8 mouse cellular contexts compared by ENCODE assay signal in genomic region chr7:139584221-139585175, GRCm38 (mm10). TPM values are rescaled to one million over a fixed set of nuclear protein-coding genes. Genes with fewer than 3 reads are reported as not detected.
DNase-seq lines count a peak whose midpoint lies in the region; ATAC-seq and TF ChIP-seq lines count a peak whose summit lies in the region.
"Had no signal": no experiment of that assay in that cellular context is flagged by ENCODE, and none has a peak within 500 bp of the region (broad histone marks: within the 10 kb centered on the region; RNA-seq: fewer than 3 reads in every experiment).

No protein-coding gene starts in this region.

- H3K4me2 ChIP-seq in liver, embryonic 11.5 days: no peak overlapping the region
- no peak overlapping the region for H3K4me2 ChIP-seq in liver, postnatal 0 days (ENCODE audit: low read depth, low read length)
- H3K4me2 ChIP-seq in embryonic facial prominence, embryonic 14.5 days (ENCODE audit: low read depth, low read length): peak overlapping the region; percentile 18; the same call in 1 of the 2 replicates
- H3K4me2 ChIP-seq in intestine, embryonic 16.5 days (ENCODE audit: low read depth, low read length): 0 out of 2 replicates have a peak overlapping the region, but pooled peaks have one; percentile 11

- peaks cover 99% of the 10 kb centered on the region for H3K27me3 ChIP-seq in liver, embryonic 11.5 days (replicated peaks; ENCODE audit: control insufficient read depth, insufficient read depth, low read length)
- peaks cover 90% of the 10 kb centered on the region for H3K27me3 ChIP-seq in liver, postnatal 0 days (ENCODE audit: insufficient read depth, low read length)
- H3K27me3 ChIP-seq in embryonic facial prominence, embryonic 14.5 days (replicated peaks; ENCODE audit: control insufficient read depth, insufficient read depth, low read length): peaks cover 100% of the 10 kb centered on the region
- peaks cover 83% of the 10 kb centered on the region for H3K27me3 ChIP-seq in intestine, embryonic 16.5 days (replicated peaks; ENCODE audit: control insufficient read depth, insufficient read depth, low read length)

- no peak for ATAC-seq in liver, embryonic 11.5 days (replicated peaks; ENCODE audit: low FRiP score)
- ATAC-seq in liver, postnatal 0 days: no peak
- no peak; the same call in 1 of the 2 replicates for ATAC-seq in embryonic facial prominence, embryonic 14.5 days (ENCODE audit: low read depth)
- ATAC-seq in intestine, embryonic 16.5 days: no peak

- peak; percentile 50 for DNase-seq in liver, embryonic 11.5 days (ENCODE audit: low spot score)
- DNase-seq in liver, postnatal 0 days: no peak
- DNase-seq in embryonic facial prominence, embryonic 14.5 days (ENCODE audit: low spot score): no peak
- peak; percentile 50 for DNase-seq in retina, embryonic 14.5 days (ENCODE audit: low spot score)
- no peak for DNase-seq in adipocyte (ENCODE audit: low spot score)
- DNase-seq in gastrocnemius, adult 18-20 months (ENCODE audit: low spot score): no peak

- peaks cover 14% of the 10 kb centered on the region for H3K4me1 ChIP-seq in liver, embryonic 11.5 days (replicated peaks; ENCODE audit: control insufficient read depth, insufficient read depth, low read length)
- peaks cover 3% of the 10 kb centered on the region for H3K4me1 ChIP-seq in liver, postnatal 0 days (ENCODE audit: insufficient read depth)
- H3K4me1 ChIP-seq in embryonic facial prominence, embryonic 14.5 days (ENCODE audit: control insufficient read depth, insufficient read depth, low read length): peaks cover 22% of the 10 kb centered on the region
- peaks cover 19% of the 10 kb centered on the region for H3K4me1 ChIP-seq in intestine, embryonic 16.5 days (ENCODE audit: control insufficient read depth, insufficient read depth, low read length)

- TF ChIP-seq EP300 in liver, postnatal 0 days (IDR thresholded peaks at IDR 0.05; ENCODE audit: low read depth): no peak

- H3K9ac ChIP-seq in liver, embryonic 11.5 days (ENCODE audit: low read depth, low read length): no peak overlapping the region
- H3K9ac ChIP-seq in liver, postnatal 0 days (replicated peaks): no peak overlapping the region
- no peak overlapping the region for H3K9ac ChIP-seq in embryonic facial prominence, embryonic 14.5 days (ENCODE audit: low read depth, low read length)
- no peak overlapping the region for H3K9ac ChIP-seq in intestine, embryonic 16.5 days (ENCODE audit: low read depth, low read length)

- H3K27ac ChIP-seq in liver, embryonic 11.5 days (ENCODE audit: low read depth, low read length): no peak overlapping the region
- H3K27ac ChIP-seq in liver, postnatal 0 days (ENCODE audit: low read depth): no peak overlapping the region
- H3K27ac ChIP-seq in embryonic facial prominence, embryonic 14.5 days (replicated peaks; ENCODE audit: low read depth, low read length): no peak overlapping the region
- no peak overlapping the region for H3K27ac ChIP-seq in intestine, embryonic 16.5 days (ENCODE audit: low read length)

- 3% methylated on average over 53 of the region's 53 CpGs for WGBS in liver, embryonic 11.5 days
- 3% methylated on average over 53 of the region's 53 CpGs for WGBS in liver, postnatal 0 days (ENCODE audit: insufficient replicate concordance)
- 1% methylated on average over 51 of the region's 53 CpGs for WGBS in embryonic facial prominence, embryonic 14.5 days
- 1% methylated on average over 53 of the region's 53 CpGs for WGBS in intestine, embryonic 16.5 days

- H3K4me3 ChIP-seq in liver, embryonic 11.5 days (ENCODE audit: low read depth, low read length): 0 out of 2 replicates have a peak overlapping the region, but pooled peaks have one; percentile 0
- H3K4me3 ChIP-seq in liver, postnatal 0 days (ENCODE audit: low read depth, low read length): no peak overlapping the region
- H3K4me3 ChIP-seq in embryonic facial prominence, embryonic 14.5 days (ENCODE audit: low read depth, low read length): peak overlapping the region; percentile 10
- H3K4me3 ChIP-seq in intestine, embryonic 16.5 days (ENCODE audit: low read length): peak overlapping the region; percentile 16

- H3K36me3 ChIP-seq in liver, embryonic 11.5 days (ENCODE audit: control insufficient read depth, insufficient read depth, low read length): no peaks in the 10 kb centered on the region
- no peaks in the 10 kb centered on the region for H3K36me3 ChIP-seq in liver, postnatal 0 days (replicated peaks; ENCODE audit: insufficient read depth, low read length)
- H3K36me3 ChIP-seq in embryonic facial prominence, embryonic 14.5 days (ENCODE audit: control insufficient read depth, insufficient read depth, low read length): no peaks in the 10 kb centered on the region
- H3K36me3 ChIP-seq in intestine, embryonic 16.5 days (ENCODE audit: control insufficient read depth, insufficient read depth, low read length): no peaks in the 10 kb centered on the region

- TF ChIP-seq CTCF in liver, postnatal 0 days (IDR thresholded peaks at IDR 0.05; ENCODE audit: low read depth): no peak

- H3K9me3 ChIP-seq in liver, embryonic 11.5 days (ENCODE audit: control insufficient read depth, low read length): no peaks in the 10 kb centered on the region
- no peaks in the 10 kb centered on the region for H3K9me3 ChIP-seq in liver, postnatal 0 days (ENCODE audit: low read length)
- H3K9me3 ChIP-seq in embryonic facial prominence, embryonic 14.5 days (ENCODE audit: control insufficient read depth, low read length): no peaks in the 10 kb centered on the region
- H3K9me3 ChIP-seq in intestine, embryonic 16.5 days (ENCODE audit: control insufficient read depth, low read length): no peaks in the 10 kb centered on the region

RNA-seq across cellular contexts. Expression of gene Nkx6-2, which starts 1.9 kb away (rescaled TPM):
- 0.32 and 0.56 TPM in 2 replicates for polyA plus RNA-seq in liver, embryonic 11.5 days (2014; fragmentation: Nextera tagmentation; extraction: Ambion mirVana)
- polyA plus RNA-seq in liver, postnatal 0 days (2015; fragmentation: Nextera tagmentation; extraction: Ambion mirVana): not detected in 2 replicates
- 0.16 TPM in 1 of 2 replicates, not detected in the other for polyA plus RNA-seq in embryonic facial prominence, embryonic 14.5 days (2014; fragmentation: Nextera tagmentation; extraction: Ambion mirVana)
- 0.13 and 0.18 TPM in 2 replicates for polyA plus RNA-seq in intestine, embryonic 16.5 days (2015; fragmentation: Nextera tagmentation; extraction: Ambion mirVana)
- not detected for total RNA-seq in gastrocnemius, adult 18-20 months (2021)
- polyA plus RNA-seq: large intestine, adult 2 months had no signal

Comparison
In these comparisons a context has a peak if more than half of its experiments do, and no peak if none do; other contexts are left out.
1. DNase-seq: peak in liver, embryonic 11.5 days (single experiment) and retina, embryonic 14.5 days (single experiment); none in liver, postnatal 0 days (single experiment), embryonic facial prominence, embryonic 14.5 days (single experiment), adipocyte (single experiment) and gastrocnemius, adult 18-20 months (single experiment).
2. H3K4me2 ChIP-seq: peak in embryonic facial prominence, embryonic 14.5 days (single experiment) and intestine, embryonic 16.5 days (single experiment); none in liver, embryonic 11.5 days (single experiment) and liver, postnatal 0 days (single experiment).